11 mouse cellular contexts compared by ENCODE assay signal in the genomic region with DNA sequence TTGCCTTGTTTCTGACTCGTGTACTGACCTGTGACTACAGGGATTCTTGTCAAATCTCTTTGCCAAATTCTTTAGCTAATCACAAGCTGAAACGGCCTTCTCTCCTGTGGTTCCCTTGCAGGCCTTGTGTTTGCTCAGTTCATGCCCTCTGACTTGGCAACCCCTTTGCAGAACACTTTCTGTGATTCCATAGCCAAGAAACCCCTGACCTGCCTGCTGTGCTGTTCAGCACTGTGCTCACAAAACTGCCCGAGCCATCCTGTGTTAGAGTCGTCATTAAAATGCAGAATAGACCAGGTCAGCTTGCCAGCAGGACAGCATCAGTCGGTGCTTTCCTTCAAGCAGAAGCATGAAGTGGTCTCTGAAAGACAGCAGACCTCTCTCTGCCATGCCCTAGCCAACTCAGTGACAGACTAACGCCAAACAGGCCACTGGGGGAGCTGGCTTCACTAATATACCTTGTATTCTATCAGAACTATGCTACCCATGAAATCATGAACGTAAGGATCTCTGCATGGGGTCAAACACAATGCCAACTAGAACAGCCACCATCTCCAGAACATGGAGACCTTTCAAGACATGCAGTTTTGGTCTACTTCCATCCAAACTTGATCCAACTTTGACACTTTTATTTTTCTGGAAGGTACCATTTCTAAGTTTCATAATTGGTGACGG.
DNase-seq lines count a peak whose midpoint lies in the region; ATAC-seq lines count a peak whose summit lies in the region.
"Had no signal": no experiment of that assay in that cellular context is flagged by ENCODE, and none has a peak within 500 bp of the region (broad histone marks: within the 10 kb centered on the region; RNA-seq: fewer than 3 reads in every experiment).

No protein-coding gene starts in this region.

- no peak overlapping the region for H3K27ac ChIP-seq in neural tube, embryonic 14.5 days (ENCODE audit: low read depth, low read length)
- H3K27ac ChIP-seq in neural tube, embryonic 15.5 days (replicated peaks), result no peak overlapping the region
- peak overlapping the region; percentile 55; the same call in 1 of the 2 replicates for H3K27ac ChIP-seq in heart, embryonic 13.5 days (replicated peaks)
- H3K27ac ChIP-seq in forebrain, embryonic 14.5 days (ENCODE audit: low read depth, low read length), result no peak overlapping the region
- H3K27ac ChIP-seq: embryonic facial prominence, embryonic 13.5 days had no signal

- 53% methylated on average over 8 of the region's 8 CpGs for WGBS in neural tube, embryonic 14.5 days
- WGBS in neural tube, embryonic 15.5 days, result 53% methylated on average over 8 of the region's 8 CpGs
- WGBS in heart, embryonic 13.5 days, result 41% methylated on average over 8 of the region's 8 CpGs
- WGBS in forebrain, embryonic 14.5 days, result 64% methylated on average over 8 of the region's 8 CpGs

- ATAC-seq in neural tube, embryonic 14.5 days (ENCODE audit: low read depth), result 0 out of 2 replicates have a peak, but pooled peaks have one; percentile 14
- ATAC-seq in neural tube, embryonic 15.5 days (ENCODE audit: low FRiP score), result no peak
- ATAC-seq in heart, embryonic 13.5 days (ENCODE audit: extremely low read depth, insufficient number of reproducible peaks, low FRiP score, low TSS enrichment), result no peak
- no peak for ATAC-seq in forebrain, embryonic 14.5 days

- peak; percentile 10 for DNase-seq in gastrocnemius, postnatal 25 days
- DNase-seq in gastrocnemius, postnatal 10 days, result no peak
- DNase-seq in kidney, postnatal 36 days, result peak; percentile 18 to 36
- DNase-seq in forebrain, embryonic 14.5 days (ENCODE audit: low spot score), result no peak
- DNase-seq in thymus, adult 18-20 months, result no peak
- DNase-seq: adrenal gland, postnatal 25 days; thymus, adult 2 months had no signal

- no peaks in the 10 kb centered on the region for H3K36me3 ChIP-seq in neural tube, embryonic 14.5 days (ENCODE audit: control insufficient read depth, insufficient read depth, low read length)
- no peaks in the 10 kb centered on the region for H3K36me3 ChIP-seq in neural tube, embryonic 15.5 days
- no peaks in the 10 kb centered on the region for H3K36me3 ChIP-seq in heart, embryonic 13.5 days
- no peaks in the 10 kb centered on the region for H3K36me3 ChIP-seq in forebrain, embryonic 14.5 days (ENCODE audit: control insufficient read depth, insufficient read depth, low read length)
- H3K36me3 ChIP-seq: embryonic facial prominence, embryonic 13.5 days had no signal

- no peaks in the 10 kb centered on the region for H3K27me3 ChIP-seq in neural tube, embryonic 14.5 days (ENCODE audit: control insufficient read depth, insufficient read depth, low read length)
- no peaks in the 10 kb centered on the region for H3K27me3 ChIP-seq in neural tube, embryonic 15.5 days (replicated peaks)
- H3K27me3 ChIP-seq in heart, embryonic 13.5 days (replicated peaks), result no peaks in the 10 kb centered on the region
- no peaks in the 10 kb centered on the region for H3K27me3 ChIP-seq in forebrain, embryonic 14.5 days (replicated peaks; ENCODE audit: control insufficient read depth, insufficient read depth, low read length)
- H3K27me3 ChIP-seq: embryonic facial prominence, embryonic 13.5 days had no signal

- H3K4me1 ChIP-seq in neural tube, embryonic 14.5 days (ENCODE audit: control insufficient read depth, insufficient read depth, low read length), result peaks cover 8% of the 10 kb centered on the region; the same call in 1 of the 2 replicates
- H3K4me1 ChIP-seq in neural tube, embryonic 15.5 days, result peaks cover 4% of the 10 kb centered on the region; the same call in 1 of the 2 replicates
- peaks cover 8% of the 10 kb centered on the region for H3K4me1 ChIP-seq in heart, embryonic 13.5 days
- peaks cover 5% of the 10 kb centered on the region; the same call in 1 of the 2 replicates for H3K4me1 ChIP-seq in forebrain, embryonic 14.5 days (ENCODE audit: control insufficient read depth, insufficient read depth, low read length)

- no peaks in the 10 kb centered on the region for H3K9me3 ChIP-seq in neural tube, embryonic 14.5 days (ENCODE audit: control insufficient read depth, low read length)
- no peaks in the 10 kb centered on the region for H3K9me3 ChIP-seq in neural tube, embryonic 15.5 days (replicated peaks)
- no peaks in the 10 kb centered on the region for H3K9me3 ChIP-seq in heart, embryonic 13.5 days
- no peaks in the 10 kb centered on the region for H3K9me3 ChIP-seq in forebrain, embryonic 14.5 days (replicated peaks; ENCODE audit: control insufficient read depth, low read length)
- H3K9me3 ChIP-seq: embryonic facial prominence, embryonic 13.5 days had no signal

- no peak overlapping the region for H3K4me2 ChIP-seq in neural tube, embryonic 14.5 days (ENCODE audit: low read depth, low read length)
- H3K4me2 ChIP-seq in neural tube, embryonic 15.5 days, result no peak overlapping the region
- no peak overlapping the region for H3K4me2 ChIP-seq in heart, embryonic 13.5 days
- no peak overlapping the region for H3K4me2 ChIP-seq in forebrain, embryonic 14.5 days (ENCODE audit: low read length)
- H3K4me2 ChIP-seq: embryonic facial prominence, embryonic 13.5 days had no signal

- no peak overlapping the region for H3K4me3 ChIP-seq in neural tube, embryonic 14.5 days (ENCODE audit: low read depth, low read length)
- H3K4me3 ChIP-seq in neural tube, embryonic 15.5 days (replicated peaks), result no peak overlapping the region
- H3K4me3 ChIP-seq in heart, embryonic 13.5 days, result no peak overlapping the region
- H3K4me3 ChIP-seq in forebrain, embryonic 14.5 days (ENCODE audit: low read depth, low read length), result no peak overlapping the region
- H3K4me3 ChIP-seq: embryonic facial prominence, embryonic 13.5 days had no signal

- H3K9ac ChIP-seq in neural tube, embryonic 14.5 days (replicated peaks; ENCODE audit: low read depth, low read length), result no peak overlapping the region
- H3K9ac ChIP-seq in neural tube, embryonic 15.5 days (replicated peaks), result no peak overlapping the region
- H3K9ac ChIP-seq in heart, embryonic 13.5 days, result no peak overlapping the region
- no peak overlapping the region for H3K9ac ChIP-seq in forebrain, embryonic 14.5 days (ENCODE audit: low read length)
- H3K9ac ChIP-seq: embryonic facial prominence, embryonic 13.5 days had no signal

Comparison
In these comparisons a context has a peak if more than half of its experiments do, and no peak if none do; other contexts are left out.
1. DNase-seq: peak in gastrocnemius, postnatal 25 days (single experiment) and kidney, postnatal 36 days (2 of 2); none in gastrocnemius, postnatal 10 days (single experiment), forebrain, embryonic 14.5 days (single experiment) and thymus, adult 18-20 months (0 of 2).